8 mouse cellular contexts compared by ENCODE assay signal in genomic region chr19:36534766-36535140, GRCm38 (mm10). TPM values are rescaled to one million over a fixed set of nuclear protein-coding genes. Genes with fewer than 3 reads are reported as not detected.
DNase-seq lines count a peak whose midpoint lies in the region; ATAC-seq and TF ChIP-seq lines count a peak whose summit lies in the region.

No protein-coding gene starts in this region.

- no peak overlapping the region for H3K27ac ChIP-seq in left cerebral cortex, adult 2 months
- H3K27ac ChIP-seq in heart, embryonic 15.5 days = peak overlapping the region; percentile 73
- H3K27ac ChIP-seq in kidney, postnatal 0 days = no peak overlapping the region
- H3K27ac ChIP-seq in liver, postnatal 0 days (ENCODE audit: low read depth) = no peak overlapping the region
- H3K27ac ChIP-seq in stomach, embryonic 15.5 days = peak overlapping the region; percentile 55

- no peaks in the 10 kb centered on the region for H3K9me3 ChIP-seq in heart, embryonic 15.5 days (replicated peaks)
- no peaks in the 10 kb centered on the region for H3K9me3 ChIP-seq in kidney, postnatal 0 days (replicated peaks; ENCODE audit: low read length)
- no peaks in the 10 kb centered on the region for H3K9me3 ChIP-seq in liver, postnatal 0 days (ENCODE audit: low read length)
- H3K9me3 ChIP-seq in stomach, embryonic 15.5 days = no peaks in the 10 kb centered on the region

- H3K4me2 ChIP-seq in heart, embryonic 15.5 days = peak overlapping the region; percentile 55
- peak overlapping the region; percentile 54 for H3K4me2 ChIP-seq in kidney, postnatal 0 days (ENCODE audit: low read length)
- 0 out of 2 replicates have a peak overlapping the region, but pooled peaks have one; percentile 33 for H3K4me2 ChIP-seq in liver, postnatal 0 days (ENCODE audit: low read depth, low read length)
- H3K4me2 ChIP-seq in stomach, embryonic 15.5 days = peak overlapping the region; percentile 44

- no peaks in the 10 kb centered on the region for H3K36me3 ChIP-seq in heart, embryonic 15.5 days
- no peaks in the 10 kb centered on the region for H3K36me3 ChIP-seq in kidney, postnatal 0 days (ENCODE audit: insufficient read depth, low read length)
- no peaks in the 10 kb centered on the region for H3K36me3 ChIP-seq in liver, postnatal 0 days (replicated peaks; ENCODE audit: insufficient read depth, low read length)
- H3K36me3 ChIP-seq in stomach, embryonic 15.5 days = no peaks in the 10 kb centered on the region

- H3K4me3 ChIP-seq in left cerebral cortex, adult 2 months = peak overlapping the region; percentile 32
- peak overlapping the region; percentile 22 for H3K4me3 ChIP-seq in heart, embryonic 15.5 days
- H3K4me3 ChIP-seq in kidney, postnatal 0 days (replicated peaks; ENCODE audit: low read depth, low read length) = 0 out of 2 replicates have a peak overlapping the region, but pooled peaks have one; percentile 14
- no peak overlapping the region for H3K4me3 ChIP-seq in liver, postnatal 0 days (ENCODE audit: low read depth, low read length)
- H3K4me3 ChIP-seq in stomach, embryonic 15.5 days (replicated peaks) = peak overlapping the region; percentile 20

- intact Hi-C loops in left cerebral cortex, adult 2 months (cut with DNase I) = no loop called here

- H3K4me1 ChIP-seq in heart, embryonic 15.5 days (replicated peaks) = peaks cover 21% of the 10 kb centered on the region
- H3K4me1 ChIP-seq in kidney, postnatal 0 days (replicated peaks; ENCODE audit: insufficient read depth, low read length) = 0 out of 2 replicates have a peak, but pooled peaks cover 5% of the 10 kb centered on the region
- peaks cover 9% of the 10 kb centered on the region for H3K4me1 ChIP-seq in liver, postnatal 0 days (ENCODE audit: insufficient read depth)
- H3K4me1 ChIP-seq in stomach, embryonic 15.5 days = peaks cover 12% of the 10 kb centered on the region

- peak; percentile 29 to 33 for DNase-seq in left cerebral cortex, adult 2 months (ENCODE audit: extremely low spot score in 1 of 2, low spot score in 2 of 2)
- no peak for DNase-seq in left cerebral cortex, adult 11 months (ENCODE audit: low spot score)
- DNase-seq in cerebellum, postnatal 4 days (ENCODE audit: low spot score in 2 of 2) = peak; percentile 40 to 83
- DNase-seq in kidney, postnatal 0 days (ENCODE audit: low spot score) = no peak
- no peak for DNase-seq in liver, postnatal 0 days
- no peak for DNase-seq in thymus, postnatal 25 days

- no peak for TF ChIP-seq CTCF in left cerebral cortex, adult 2 months (IDR thresholded peaks at IDR 0.05)
- no peak for TF ChIP-seq CTCF in kidney, postnatal 0 days (IDR thresholded peaks at IDR 0.05; ENCODE audit: low read depth)
- no peak for TF ChIP-seq CTCF in liver, postnatal 0 days (IDR thresholded peaks at IDR 0.05; ENCODE audit: low read depth)

- no peak for TF ChIP-seq EP300 in liver, postnatal 0 days (IDR thresholded peaks at IDR 0.05; ENCODE audit: low read depth)

- no peaks in the 10 kb centered on the region for H3K27me3 ChIP-seq in heart, embryonic 15.5 days
- no peaks in the 10 kb centered on the region for H3K27me3 ChIP-seq in kidney, postnatal 0 days (ENCODE audit: insufficient read depth, low read length)
- 0 out of 2 replicates have a peak, but pooled peaks cover 3% of the 10 kb centered on the region for H3K27me3 ChIP-seq in liver, postnatal 0 days (ENCODE audit: insufficient read depth, low read length)
- H3K27me3 ChIP-seq in stomach, embryonic 15.5 days (replicated peaks) = no peaks in the 10 kb centered on the region

- H3K9ac ChIP-seq in heart, embryonic 15.5 days = peak overlapping the region; percentile 12; the same call in 1 of the 2 replicates
- 0 out of 2 replicates have a peak overlapping the region, but pooled peaks have one; percentile 27 for H3K9ac ChIP-seq in kidney, postnatal 0 days (ENCODE audit: low read depth, low read length)
- H3K9ac ChIP-seq in liver, postnatal 0 days (replicated peaks) = no peak overlapping the region
- no peak overlapping the region for H3K9ac ChIP-seq in stomach, embryonic 15.5 days

- peak; percentile 72; the same call in 1 of the 2 replicates for ATAC-seq in heart, embryonic 15.5 days (replicated peaks; ENCODE audit: insufficient number of reproducible peaks, insufficient read depth, low FRiP score, low read depth)
- ATAC-seq in kidney, postnatal 0 days (replicated peaks; ENCODE audit: low FRiP score, low read depth) = no peak
- ATAC-seq in liver, postnatal 0 days = no peak
- peak; percentile 41; the same call in 1 of the 2 replicates for ATAC-seq in stomach, embryonic 15.5 days (ENCODE audit: insufficient read depth, low FRiP score, low read depth)

- WGBS in heart, embryonic 15.5 days = 11% methylated on average over 8 of the region's 8 CpGs
- 30% methylated on average over 8 of the region's 8 CpGs for WGBS in kidney, postnatal 0 days
- 50% methylated on average over 8 of the region's 8 CpGs for WGBS in liver, postnatal 0 days (ENCODE audit: insufficient replicate concordance)
- 26% methylated on average over 8 of the region's 8 CpGs for WGBS in stomach, embryonic 15.5 days

RNA-seq across cellular contexts. Expression of gene Hectd2, which starts 19.7 kb away (rescaled TPM):
- total RNA-seq in left cerebral cortex, adult 2 months (2021) = 10 to 100 TPM; 24.6 to 28.7 TPM
- 4.7 and 5.2 TPM in 2 replicates for polyA plus RNA-seq in heart, embryonic 15.5 days (2015; fragmentation: Nextera tagmentation; extraction: Ambion mirVana)
- polyA plus RNA-seq in kidney, postnatal 0 days (2015; fragmentation: Nextera tagmentation; extraction: Ambion mirVana) = 2.0 and 2.4 TPM in 2 replicates
- 0.69 and 1.00 TPM in 2 replicates for polyA plus RNA-seq in liver, postnatal 0 days (2015; fragmentation: Nextera tagmentation; extraction: Ambion mirVana)
- polyA plus RNA-seq in stomach, embryonic 15.5 days (2015; fragmentation: Nextera tagmentation; extraction: Ambion mirVana) = 4.5 and 5.3 TPM in 2 replicates

Comparison
In these comparisons a context has a peak if more than half of its experiments do, and no peak if none do; other contexts are left out.
1. DNase-seq: peak in left cerebral cortex, adult 2 months (2 of 2) and cerebellum, postnatal 4 days (2 of 2); none in left cerebral cortex, adult 11 months (single experiment), kidney, postnatal 0 days (single experiment), liver, postnatal 0 days (single experiment) and thymus, postnatal 25 days (single experiment).
2. H3K27ac ChIP-seq: peak in heart, embryonic 15.5 days (single experiment) and stomach, embryonic 15.5 days (single experiment); none in left cerebral cortex, adult 2 months (single experiment), kidney, postnatal 0 days (single experiment) and liver, postnatal 0 days (single experiment).
3. ATAC-seq: peak in heart, embryonic 15.5 days (single experiment) and stomach, embryonic 15.5 days (single experiment); none in kidney, postnatal 0 days (single experiment) and liver, postnatal 0 days (single experiment).
4. H3K9ac ChIP-seq: peak in heart, embryonic 15.5 days (single experiment) and kidney, postnatal 0 days (single experiment); none in liver, postnatal 0 days (single experiment) and stomach, embryonic 15.5 days (single experiment).
5. Peak in every context shown above with its lines, with median percentiles within 50 percentile points of each other: H3K4me2 ChIP-seq.